Mouse (Mus musculus) retina, embryonic 14.5 days (tissue): ENCODE data around the gene Lrsam1.
A peak's percentile ranks its signal among the peaks of the same experiment; 100 is the strongest.

Experiments used
- DNase-seq: peaks from one replicate; pipeline ENCODE4 v3.0.0-alpha.2; 2015; ENCODE audit warnings: low spot score

Gene Lrsam1

GRCm38 (mm10) chr2:32894097-32894496 lies 67.3 kb downstream of the Lrsam1 start:
- DNase-seq = no peak

DNA sequence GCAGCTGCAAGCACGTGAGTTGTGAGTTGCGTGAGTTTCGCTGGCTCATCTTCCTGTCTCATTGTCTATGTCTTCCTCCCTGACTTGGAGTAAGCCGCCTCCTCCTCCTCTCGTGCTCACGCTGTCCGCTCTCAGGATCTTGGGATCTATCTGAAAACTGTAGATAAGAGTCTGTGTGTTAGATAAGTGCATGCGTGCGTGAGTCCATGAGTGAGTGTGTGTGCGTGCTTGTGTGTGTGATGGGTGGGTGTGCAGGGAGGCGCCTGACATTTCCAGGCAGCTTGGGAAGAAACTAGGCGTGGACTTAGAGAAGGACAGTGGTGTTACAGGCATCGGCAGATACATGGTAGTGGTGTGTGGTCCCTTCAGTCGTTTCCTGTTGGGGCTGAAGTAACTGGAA lies 68.9 kb downstream of the Lrsam1 start:
- DNase-seq = no peak

DNA sequence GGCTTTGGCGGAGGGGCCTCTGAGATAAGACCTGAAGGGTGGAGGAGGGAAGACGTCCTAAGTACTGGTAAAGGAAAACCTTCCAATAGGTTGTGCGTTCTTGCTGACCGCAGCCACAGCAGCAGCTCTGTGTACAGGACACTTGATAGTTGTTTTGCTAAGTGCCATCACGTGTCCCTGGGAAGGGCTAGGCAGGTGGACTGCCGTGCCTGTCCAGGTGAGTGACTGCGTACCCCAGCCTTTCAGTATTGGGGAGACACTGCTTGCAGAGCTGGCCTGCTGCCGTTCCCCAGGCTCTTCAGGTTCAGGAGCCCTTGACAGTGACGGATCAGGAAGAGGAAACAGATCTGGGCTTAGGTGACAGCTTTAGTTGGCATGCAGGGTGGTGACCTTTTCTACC lies 70.1 kb downstream of the Lrsam1 start:
- no peak for DNase-seq

DNA sequence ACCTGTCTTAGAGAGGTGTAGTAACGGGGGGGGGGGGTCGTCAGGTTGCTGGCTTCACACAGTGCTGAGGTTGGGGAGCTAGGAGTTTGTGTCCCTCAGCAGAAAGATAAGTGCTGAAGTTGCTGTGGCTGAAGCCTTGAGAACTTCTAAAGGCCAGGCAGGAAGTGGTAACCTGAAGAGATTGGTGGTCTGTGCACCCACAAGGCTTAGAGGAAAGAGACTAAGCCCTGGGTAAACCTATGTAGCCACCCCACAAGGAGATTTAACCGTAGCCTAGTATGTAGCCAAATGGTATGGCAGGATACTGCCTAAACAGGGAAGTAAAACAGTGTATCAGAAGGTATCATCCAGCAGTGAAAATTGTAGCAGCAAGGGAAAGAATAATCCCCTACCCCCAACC lies 71.1 kb downstream of the Lrsam1 start:
- no peak for DNase-seq

GRCm38 (mm10) chr2:32888551-32888950 lies 72.9 kb downstream of the Lrsam1 start:
- no peak for DNase-seq

DNA sequence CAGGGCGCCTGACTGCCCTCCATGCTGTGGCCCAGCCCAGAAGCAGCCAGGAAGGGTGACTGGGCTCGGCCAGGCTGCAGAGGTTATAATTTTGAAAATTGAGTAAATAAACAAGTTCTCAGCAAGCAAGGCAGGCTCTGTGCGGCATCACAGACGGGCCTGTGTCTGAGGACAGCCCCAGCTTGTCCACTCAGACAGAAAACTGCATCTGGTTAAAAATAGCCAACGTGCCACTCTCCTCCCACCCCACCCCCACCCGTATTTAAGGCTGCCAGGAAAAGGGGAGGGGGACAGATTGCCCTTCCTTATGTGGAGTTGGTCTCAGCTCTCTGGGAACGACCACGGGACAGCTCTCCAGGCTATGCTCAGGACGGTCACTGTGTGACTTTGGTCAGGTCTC lies 73.4 kb downstream of the Lrsam1 start:
- no peak for DNase-seq

DNA sequence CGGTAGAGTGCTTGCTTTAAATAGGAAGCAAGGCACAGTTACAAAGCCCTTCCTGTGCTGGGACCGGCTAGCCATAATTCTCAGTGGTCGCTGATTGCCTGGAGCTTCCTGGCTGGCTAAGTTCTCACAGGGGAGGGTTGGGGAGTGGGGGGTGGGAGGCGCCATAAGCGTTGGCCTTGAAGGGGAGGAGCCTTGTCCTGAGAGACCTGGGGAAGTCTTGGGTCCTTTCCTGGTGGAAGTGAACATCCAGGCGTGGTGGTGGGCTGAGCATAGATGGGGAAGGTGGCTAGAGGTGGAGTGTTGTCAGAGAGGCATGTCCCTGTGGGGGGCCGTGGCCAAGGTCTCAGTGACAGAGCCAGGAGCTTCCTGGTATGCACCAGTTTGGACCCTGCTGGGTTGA lies 76.7 kb downstream of the Lrsam1 start:
- DNase-seq = no peak

DNA sequence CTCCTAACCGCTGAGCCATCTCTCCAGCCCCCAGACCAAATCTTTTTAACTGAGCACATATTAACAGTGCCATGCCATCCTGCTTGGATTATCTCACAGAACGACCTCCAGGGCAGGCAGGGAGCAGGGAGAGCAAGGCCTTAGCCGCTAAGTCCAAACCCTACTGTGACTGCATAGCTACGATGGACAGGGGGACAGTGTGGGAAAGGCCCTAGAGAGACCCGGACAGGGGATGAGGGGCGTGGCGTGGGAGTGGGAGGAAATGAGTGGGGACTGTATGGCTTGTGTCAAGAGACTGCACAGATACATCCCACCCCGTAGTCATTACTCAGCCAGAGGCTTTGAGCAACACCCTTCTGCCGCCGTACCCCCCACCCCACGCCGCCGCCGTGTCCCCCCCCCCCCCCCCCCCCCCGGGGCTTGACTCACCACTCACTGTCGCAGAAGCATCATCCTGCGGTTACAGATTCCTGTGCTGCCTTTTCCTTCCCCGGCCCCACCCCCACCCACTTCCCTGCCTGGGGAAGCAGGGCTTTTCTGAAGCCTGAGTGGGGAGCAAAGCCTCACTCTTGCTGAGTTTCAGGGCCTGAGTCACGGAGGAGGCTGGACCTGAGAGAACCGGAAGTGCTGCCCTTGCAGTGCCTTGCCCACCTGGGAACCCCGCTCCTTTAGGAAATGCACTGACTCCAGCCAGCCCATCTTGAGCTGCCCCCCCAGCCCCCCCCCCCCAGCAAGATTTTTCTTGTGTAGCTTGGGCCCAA lies 79.0 kb downstream of the Lrsam1 start:
- no peak for DNase-seq

- DNase-seq = no peak
These were observed 79.7 kb downstream of the Lrsam1 start for GRCm38 (mm10) chr2:32881723-32882122.

- DNase-seq = no peak
These were observed 80.4 kb downstream of the Lrsam1 start for GRCm38 (mm10) chr2:32881054-32881453.

- no peak for DNase-seq
These were observed 81.8 kb downstream of the Lrsam1 start for GRCm38 (mm10) chr2:32879593-32879992.

DNA sequence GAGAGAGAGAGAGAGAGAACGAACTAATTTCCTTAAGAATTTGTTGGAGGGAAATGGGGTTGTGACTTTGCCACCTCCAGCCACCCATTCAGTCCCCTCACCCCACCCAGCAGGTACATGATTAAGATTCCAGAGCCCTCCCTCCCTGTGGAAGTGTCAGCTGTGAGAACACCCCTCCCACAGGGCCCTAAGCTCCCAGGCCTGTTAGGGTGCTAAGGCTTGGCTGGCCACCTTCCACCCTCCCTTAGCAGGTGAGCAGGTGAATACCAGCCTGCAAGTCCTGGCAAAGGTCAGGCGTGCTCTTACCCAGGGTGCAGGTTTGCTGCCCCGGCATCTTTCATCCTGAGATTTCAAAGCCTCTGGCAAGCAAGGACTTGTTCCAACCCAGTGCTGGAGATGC lies 83.0 kb downstream of the Lrsam1 start:
- DNase-seq = no peak

GRCm38 (mm10) chr2:32877761-32878393 lies 83.5 kb downstream of the Lrsam1 start:
- DNase-seq = no peak

DNA sequence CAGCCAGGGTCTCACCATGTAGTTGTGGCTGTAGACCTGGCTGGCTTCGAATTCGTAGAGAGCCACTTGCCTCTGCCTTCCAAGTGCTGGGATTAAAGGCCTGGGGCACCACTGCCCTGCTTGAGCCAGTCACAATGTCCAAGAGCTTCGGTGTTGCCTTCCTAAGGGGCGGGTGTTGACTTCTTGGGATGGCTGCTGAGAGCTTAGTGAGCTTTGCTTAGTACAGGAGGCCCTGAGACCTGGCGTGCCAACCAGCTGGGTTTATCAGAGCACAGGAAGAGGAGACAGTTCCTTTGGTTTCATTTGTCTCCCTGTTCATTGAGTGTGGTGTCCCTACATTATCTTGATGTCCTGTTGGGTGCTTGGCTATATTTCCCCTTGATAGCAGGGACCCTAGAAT lies 84.1 kb downstream of the Lrsam1 start:
- DNase-seq = no peak

GRCm38 (mm10) chr2:32876490-32877302 lies 84.7 kb downstream of the Lrsam1 start:
- DNase-seq = no peak

DNA sequence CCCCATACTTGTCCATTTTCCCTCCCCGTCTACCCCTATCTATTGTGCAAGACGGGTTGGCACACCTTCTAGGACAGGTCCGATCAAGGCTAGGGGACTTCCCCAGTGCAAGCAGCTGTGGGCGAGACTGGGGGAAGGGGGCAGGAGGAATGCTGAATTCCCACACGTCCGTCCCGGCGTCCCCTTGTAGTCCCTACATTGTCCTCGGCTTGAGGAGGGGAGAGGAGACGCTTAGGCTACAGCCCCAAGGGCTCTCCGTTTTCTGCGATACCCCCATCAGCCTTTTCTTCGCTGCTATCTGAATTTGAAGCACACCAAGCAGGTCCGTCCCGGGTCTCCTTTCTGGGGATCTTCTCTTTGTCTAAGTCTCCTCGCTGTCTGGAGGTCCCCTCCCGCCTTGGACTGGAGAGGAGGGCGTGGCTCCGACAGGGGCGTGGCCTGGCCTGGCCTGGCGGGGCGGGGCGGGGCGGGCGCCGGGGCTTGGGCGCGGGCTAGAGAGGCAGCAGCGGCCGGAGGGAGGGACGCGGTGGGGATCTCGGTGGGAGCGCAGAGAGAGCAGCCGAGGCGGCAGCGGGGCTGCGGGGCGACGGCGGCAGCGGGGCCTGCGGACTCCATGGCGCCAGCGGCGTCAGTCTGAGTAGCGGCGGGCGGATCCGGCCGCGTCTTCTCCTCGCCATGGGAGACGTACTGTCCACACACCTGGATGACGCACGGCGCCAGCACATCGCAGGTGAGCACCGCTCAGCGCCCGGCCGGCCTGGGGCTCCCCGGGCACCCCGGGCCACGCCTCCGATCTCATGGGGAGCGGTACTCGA lies 85.5 kb downstream of the Lrsam1 start, which contains the start of gene Fam129b:
TSS of gene Fam129b (plus strand) at position 440 of the 815 bp plus-strand sequence.
- DNase-seq = peak; percentile 93
